Mouse (Mus musculus) mesoderm, embryonic 11.5 days (tissue): ENCODE results near the gene Itga9.

Source experiments
- DNase-seq: peaks from one replicate; pipeline ENCODE4 v3.0.0-alpha.2; 2012; ENCODE audit warnings: low read depth, low spot score

Itga9 gene

GRCm38 (mm10) chr9:118607701-118608401 lies 1.4 kb downstream of the Itga9 start:
- no peak for DNase-seq

- no peak for DNase-seq
Observed at GRCm38 (mm10) chr9:118608556-118608955, 2.1 kb downstream of the Itga9 start.

GRCm38 (mm10) chr9:118610060-118610459 lies 3.6 kb downstream of the Itga9 start:
- no peak for DNase-seq

- DNase-seq, result no peak
Observed at GRCm38 (mm10) chr9:118611111-118611541, 4.6 kb downstream of the Itga9 start.

GRCm38 (mm10) chr9:118611958-118612581 lies 5.6 kb downstream of the Itga9 start:
- DNase-seq, result no peak

- no peak for DNase-seq
Observed at GRCm38 (mm10) chr9:118617237-118617636, 10.7 kb downstream of the Itga9 start.

- DNase-seq, result no peak
Observed at GRCm38 (mm10) chr9:118618732-118619250, 12.3 kb downstream of the Itga9 start.

GRCm38 (mm10) chr9:118620807-118621206 lies 14.3 kb downstream of the Itga9 start:
- no peak for DNase-seq

- DNase-seq, result no peak
Observed at GRCm38 (mm10) chr9:118621691-118622090, 15.2 kb downstream of the Itga9 start.

GRCm38 (mm10) chr9:118622376-118623166 lies 16.1 kb downstream of the Itga9 start:
- DNase-seq, result no peak

GRCm38 (mm10) chr9:118623483-118623882 lies 17.0 kb downstream of the Itga9 start:
- DNase-seq, result no peak

GRCm38 (mm10) chr9:118624146-118624545 lies 17.7 kb downstream of the Itga9 start:
- peak; percentile 59 for DNase-seq

GRCm38 (mm10) chr9:118629763-118630379 lies 23.4 kb downstream of the Itga9 start:
- DNase-seq, result peak; percentile 81

GRCm38 (mm10) chr9:118631775-118632757 lies 25.6 kb downstream of the Itga9 start:
- no peak for DNase-seq

GRCm38 (mm10) chr9:118632758-118633143 lies 26.3 kb downstream of the Itga9 start:
- DNase-seq, result no peak

- no peak for DNase-seq
Observed at GRCm38 (mm10) chr9:118638642-118639210, 32.2 kb downstream of the Itga9 start.

- DNase-seq, result no peak
Observed at GRCm38 (mm10) chr9:118645698-118646355, 39.3 kb downstream of the Itga9 start.

GRCm38 (mm10) chr9:118647495-118647894 lies 41.0 kb downstream of the Itga9 start:
- no peak for DNase-seq

GRCm38 (mm10) chr9:118650976-118651375 lies 44.5 kb downstream of the Itga9 start:
- DNase-seq, result no peak

- no peak for DNase-seq
Observed at GRCm38 (mm10) chr9:118651939-118652338, 45.4 kb downstream of the Itga9 start.
